Mouse (Mus musculus): ENCODE data around the gene Atp8a2.
"Not testable (repeated sequence)": the region's sequence is repeated elsewhere in the genome, so short reads cannot be mapped to it uniquely, and the experiment has no call there.

The Atp8a2 gene

GRCm38 (mm10) chr14:60001801-60002200 lies 195.2 kb downstream of the Atp8a2 start:
- DNase-seq, result no peak

DNA sequence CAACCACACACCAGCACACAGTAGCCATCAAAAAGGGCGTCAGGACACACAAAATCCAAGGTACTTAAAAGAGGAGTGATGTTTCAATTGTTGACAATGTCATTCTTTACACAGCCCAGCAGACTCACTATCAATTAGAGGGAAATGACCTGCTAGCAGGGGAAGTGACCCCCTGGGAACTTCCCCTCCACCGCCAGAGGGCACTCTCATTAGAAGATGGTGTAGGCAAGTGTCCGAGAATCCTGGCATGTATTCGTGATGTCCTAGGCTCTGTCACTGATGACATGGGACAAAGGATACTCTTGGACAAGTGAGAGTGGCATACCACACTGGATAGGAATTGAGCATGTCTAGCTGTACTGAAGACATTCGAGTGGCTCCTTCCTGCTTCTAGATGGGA lies 208.1 kb downstream of the Atp8a2 start:
- peak in 1 of 2 experiments; percentile 48 for DNase-seq

DNA sequence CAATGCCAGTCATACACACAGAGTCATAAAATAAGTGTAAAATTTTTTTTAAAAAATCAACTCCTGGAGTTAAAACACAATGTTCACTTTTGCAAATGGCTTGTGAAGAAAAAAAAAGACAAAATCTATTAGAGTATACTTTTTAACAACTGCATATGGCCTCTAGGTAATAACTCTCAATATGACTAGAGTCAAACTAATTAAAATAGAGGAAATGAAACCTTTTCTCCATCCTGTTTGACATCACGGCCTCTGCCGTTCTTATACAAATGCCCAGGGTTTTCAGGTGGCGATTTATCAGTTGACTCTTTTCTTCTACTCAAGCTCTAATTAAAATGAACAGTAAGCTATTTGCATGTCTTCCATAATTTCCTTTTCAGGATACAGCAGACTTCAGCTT lies 209.0 kb downstream of the Atp8a2 start:
- no peak for DNase-seq

GRCm38 (mm10) chr14:59978007-59978406 lies 219.0 kb downstream of the Atp8a2 start:
- no peak for DNase-seq

- no peak for DNase-seq
Observed at GRCm38 (mm10) chr14:59971221-59971730, 225.7 kb downstream of the Atp8a2 start.

GRCm38 (mm10) chr14:59969485-59970134 lies 227.4 kb downstream of the Atp8a2 start:
- DNase-seq, result peak; percentile 5 to 19

GRCm38 (mm10) chr14:59967847-59968550 lies 229.0 kb downstream of the Atp8a2 start:
- no peak for DNase-seq

DNA sequence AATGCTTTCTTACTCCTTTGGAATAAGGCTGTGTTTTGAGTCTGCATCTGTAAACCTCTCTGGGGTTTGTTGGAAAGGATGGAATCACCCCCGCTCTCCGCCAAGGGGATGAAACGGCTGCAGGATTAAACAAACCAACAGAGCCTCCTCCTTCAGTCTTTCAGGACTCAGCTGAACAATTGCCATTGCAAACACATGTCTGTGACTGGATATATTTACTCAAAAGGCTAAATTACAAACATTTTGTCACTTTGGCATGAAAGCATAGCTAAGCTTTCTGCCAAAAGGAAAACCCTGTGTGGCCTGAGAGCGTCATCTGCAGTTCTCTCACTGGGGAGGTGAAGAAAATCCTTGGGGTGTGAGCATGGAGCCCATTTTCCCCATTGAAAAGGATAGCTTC lies 230.0 kb downstream of the Atp8a2 start:
- DNase-seq, result no peak

DNA sequence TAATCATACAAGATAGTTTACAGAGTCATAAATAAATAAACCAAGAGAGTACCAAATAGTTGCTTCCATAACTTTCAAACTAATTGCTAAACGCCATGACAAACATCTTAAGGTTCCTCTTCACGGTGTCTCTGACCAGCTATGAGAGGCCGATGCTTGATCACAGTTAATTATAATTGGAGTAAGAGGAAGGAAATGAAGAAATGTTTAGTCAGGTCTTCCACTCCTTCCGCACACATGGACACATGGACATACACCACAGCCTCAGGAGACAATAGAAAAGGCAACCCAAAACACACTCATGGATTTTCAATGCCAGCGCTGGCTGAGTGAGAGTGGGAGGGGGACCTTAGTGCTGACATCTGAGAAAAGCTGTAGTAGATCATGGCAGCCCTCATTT lies 232.4 kb downstream of the Atp8a2 start:
- no peak for DNase-seq

DNA sequence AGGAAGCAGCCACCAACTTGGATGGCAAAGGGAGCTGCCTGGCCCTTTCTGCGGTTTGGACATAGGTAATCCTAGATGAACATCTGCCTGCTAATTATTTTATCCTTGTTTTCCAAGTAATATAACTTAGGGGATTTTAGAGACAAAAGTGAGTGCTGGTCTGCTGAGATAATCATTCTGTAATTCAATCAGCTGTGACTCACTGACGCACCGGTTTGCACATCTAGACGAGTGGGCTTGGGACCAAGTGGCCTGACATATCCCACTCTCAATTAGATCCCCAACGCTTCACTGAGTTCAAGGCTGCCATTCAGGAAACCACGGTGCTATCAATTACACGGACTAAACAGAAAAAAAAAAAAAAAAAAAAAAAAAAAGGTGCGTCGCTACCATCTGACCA lies 236.0 kb downstream of the Atp8a2 start:
- no peak for DNase-seq

DNA sequence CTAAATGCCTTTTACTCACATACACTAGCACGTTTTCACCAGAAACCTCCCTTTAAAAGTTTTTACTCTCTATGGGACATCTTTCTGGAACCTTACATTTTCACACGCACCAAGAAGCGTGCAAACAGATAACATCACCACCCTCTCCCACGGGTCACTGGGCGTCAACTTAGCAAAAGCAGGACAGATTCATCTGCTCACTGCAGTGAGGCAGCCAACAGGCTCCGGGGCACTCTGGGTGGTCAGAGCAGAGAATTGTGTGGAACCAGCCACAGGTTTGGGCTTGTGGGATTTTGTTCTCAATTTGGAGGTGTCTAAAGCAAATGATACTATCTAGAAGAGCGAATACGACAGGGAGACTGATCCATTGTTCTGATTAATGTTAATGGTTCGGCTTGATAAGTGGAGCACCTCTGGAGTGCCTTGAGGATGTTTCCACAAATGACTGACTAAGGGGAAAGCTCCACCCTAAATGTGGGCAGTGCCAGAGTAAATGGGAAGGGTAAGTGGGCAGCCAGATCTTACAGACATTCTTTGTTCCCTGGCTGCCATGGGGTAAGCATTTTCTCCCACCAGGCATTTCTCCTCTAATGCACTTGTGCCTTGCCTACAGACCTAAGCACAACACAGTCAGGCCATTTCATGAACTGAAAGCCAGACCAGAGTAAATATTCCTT lies 236.6 kb downstream of the Atp8a2 start:
- no peak for DNase-seq

DNA sequence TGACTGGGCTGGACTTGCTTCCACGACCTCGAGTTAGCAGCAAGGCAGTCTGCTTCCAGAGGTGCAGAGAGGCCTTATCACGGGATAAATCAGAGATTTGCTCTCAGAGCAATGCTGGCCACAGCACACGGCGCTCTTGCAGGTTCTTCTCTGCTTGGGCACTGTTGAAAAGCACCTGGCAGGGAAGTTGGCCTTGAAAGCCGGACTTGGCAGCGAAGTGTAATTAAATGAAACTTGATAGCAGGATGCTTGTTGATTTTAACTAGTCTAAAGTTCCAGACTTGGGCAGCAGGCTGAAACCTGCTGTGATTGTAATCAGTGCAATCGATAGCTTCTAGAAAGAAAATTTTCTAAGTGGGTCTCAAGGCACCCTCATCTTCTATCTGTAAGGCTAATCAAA lies 237.3 kb downstream of the Atp8a2 start:
- DNase-seq, result peak; percentile 20 to 35

DNA sequence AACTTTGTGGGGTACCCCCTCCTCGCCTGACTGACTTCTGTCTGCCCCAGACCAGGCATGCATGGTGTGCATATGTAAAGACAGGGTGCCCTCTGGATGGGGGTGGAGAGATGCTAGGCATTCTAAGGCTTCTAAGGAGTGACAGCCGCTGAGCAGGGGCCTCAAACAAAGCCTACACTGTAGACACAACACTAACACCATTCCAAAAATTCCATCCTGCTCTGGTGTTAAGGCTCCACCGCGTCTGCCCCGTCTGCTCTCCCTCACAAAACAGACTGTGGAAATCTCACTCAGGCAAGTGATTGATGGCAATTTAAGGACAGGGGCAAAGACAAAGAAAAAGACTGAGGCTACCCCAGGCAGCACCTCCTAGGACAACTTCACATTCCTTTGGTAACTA lies 247.0 kb downstream of the Atp8a2 start:
- DNase-seq, result no peak

DNA sequence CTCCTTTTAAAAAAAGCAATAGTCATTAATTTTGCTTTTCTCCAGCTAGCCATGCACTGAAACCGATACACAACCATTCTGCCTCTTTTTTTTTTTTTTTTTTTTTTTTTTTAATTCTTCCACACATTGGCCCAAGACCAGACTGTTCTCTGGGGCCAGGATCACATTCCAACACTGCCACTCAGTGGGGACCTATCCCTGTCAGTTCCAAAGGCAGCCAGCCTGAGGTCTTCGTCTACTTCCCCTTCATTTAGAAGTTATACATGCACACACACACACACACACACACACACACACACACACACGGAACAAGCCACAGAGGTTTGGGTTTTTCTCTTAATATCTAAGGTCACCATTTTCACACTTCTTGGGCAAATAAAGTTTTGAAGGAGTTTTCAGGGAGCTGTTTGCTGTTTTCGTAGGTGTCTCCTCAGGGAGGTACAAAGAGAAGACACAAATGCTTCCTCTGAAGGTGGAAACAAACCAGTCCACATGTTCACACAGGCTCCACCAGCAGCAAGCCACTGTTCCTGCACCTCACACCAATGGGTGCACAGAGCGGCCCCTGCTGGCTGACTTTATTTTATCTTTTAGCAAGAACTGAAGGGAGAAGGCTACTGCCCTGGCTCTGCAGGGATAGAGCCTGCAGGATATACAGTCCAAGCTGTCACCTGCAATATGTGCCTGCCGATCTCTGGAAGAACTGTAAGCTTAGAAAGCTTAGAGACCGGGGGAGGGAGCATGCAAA lies 253.9 kb downstream of the Atp8a2 start:
- peak; percentile 83 to 93 for DNase-seq

DNA sequence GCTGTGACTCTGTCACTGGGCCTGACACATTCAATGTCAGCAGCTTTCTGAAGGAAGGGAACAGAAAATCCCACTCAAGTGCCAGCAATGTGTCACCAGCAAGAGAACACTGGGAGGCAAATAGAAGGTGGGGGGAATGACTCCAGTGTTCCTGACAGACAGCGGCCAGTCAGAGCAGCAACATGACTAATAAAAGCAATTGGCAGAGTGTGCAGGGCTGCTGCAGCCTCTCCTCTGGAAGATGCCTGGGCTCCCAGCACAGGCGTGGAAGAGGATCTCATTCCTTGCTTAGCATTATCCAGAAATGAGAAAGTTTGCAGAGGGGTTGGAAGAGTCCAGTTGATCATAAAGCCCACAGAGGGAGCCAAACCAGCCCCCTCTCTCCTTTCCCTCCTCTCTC lies 254.8 kb downstream of the Atp8a2 start:
- no peak for DNase-seq

GRCm38 (mm10) chr14:59932355-59932754 lies 264.6 kb downstream of the Atp8a2 start:
- no peak for DNase-seq

- DNase-seq, result no peak
Observed at GRCm38 (mm10) chr14:59931412-59932058, 265.4 kb downstream of the Atp8a2 start.

- not testable (repeated sequence) for DNase-seq
Observed at GRCm38 (mm10) chr14:59929190-59929589, 267.8 kb downstream of the Atp8a2 start.

DNA sequence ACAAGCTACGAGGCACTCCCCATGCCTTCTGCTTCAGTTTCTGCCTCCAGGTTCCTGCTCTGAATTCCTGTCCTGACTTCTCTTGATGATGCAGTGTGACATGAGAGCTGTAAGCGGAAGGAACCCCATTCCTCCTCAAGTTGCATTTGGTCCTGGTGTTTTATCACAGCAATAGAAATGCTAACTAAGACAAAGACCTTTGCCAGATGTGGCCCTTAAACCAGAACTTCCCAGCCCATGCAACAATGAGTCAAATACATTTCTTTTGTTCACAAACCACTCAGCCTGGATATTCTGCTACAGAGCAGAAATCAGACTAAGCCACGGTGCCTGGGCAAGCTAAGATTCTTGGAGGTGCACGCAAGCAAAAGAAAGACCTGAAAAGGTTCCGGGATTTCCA lies 268.2 kb downstream of the Atp8a2 start:
- no peak for DNase-seq

DNA sequence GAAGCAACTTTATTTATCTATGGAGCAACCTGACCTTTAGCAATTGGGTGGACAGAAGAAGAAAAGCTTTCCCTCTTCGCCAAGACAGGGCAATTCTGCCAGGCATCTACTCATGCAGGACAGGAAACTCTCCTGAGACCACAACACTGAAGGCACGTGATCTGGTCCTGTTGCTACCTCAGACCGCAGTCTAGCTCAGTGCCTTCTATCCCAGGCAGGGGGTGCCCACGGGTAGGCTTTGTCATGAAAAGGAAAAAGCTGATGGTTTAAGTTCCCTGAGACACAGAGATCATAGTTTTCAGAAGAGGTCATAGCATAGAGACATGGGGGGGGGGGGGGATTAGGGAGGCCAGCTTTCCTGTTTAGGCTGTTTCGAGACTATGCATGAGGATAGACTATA lies 269.2 kb downstream of the Atp8a2 start:
- DNase-seq, result no peak

DNA sequence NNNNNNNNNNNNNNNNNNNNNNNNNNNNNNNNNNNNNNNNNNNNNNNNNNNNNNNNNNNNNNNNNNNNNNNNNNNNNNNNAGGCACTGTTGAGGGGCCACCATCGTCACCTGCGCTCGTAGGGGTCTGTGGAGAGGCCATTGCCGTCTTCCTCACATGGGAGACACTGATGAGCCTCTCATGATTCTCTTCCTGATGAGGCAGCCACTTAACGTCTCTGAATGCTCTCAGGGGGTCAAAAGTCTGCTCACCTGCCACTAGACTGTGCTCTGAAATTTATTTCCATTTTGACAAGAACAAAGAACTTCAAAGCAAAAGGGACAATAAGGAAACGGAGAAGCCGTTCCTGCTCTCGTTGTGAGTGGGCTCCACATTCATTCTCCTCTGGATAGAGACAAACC lies 277.1 kb downstream of the Atp8a2 start:
- DNase-seq, result no peak

DNA sequence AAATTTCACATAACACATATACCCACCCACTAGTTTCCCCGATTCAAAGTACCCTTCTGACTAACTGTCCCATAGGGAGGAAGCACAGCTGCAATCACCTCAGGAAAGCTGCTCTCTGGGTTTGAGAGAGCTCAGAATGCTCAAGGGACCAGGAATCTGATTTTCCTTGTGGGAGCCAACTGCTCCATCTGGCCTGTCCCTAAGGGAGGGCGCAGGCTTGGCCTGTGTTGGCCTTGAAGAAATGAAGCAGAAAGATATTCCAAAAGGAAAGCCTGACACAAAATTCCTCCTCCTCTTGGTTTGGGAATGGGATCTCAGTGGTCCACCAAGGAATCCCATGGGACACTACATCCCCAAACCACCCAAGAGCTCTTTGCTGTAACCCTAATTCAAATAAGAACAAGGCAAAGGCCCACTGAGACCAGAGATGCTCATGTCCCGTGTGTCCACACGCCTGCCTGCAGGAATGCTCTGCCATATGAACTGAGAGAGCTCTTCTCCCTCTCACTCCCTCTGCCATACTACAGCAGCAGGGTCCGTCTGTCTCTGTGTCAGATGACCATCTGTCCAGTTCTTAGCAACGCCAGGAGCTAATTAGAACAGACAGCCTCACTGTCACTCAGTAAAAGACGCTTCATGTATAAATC lies 293.4 kb downstream of the Atp8a2 start:
- DNase-seq, result no peak

Measured in kidney, postnatal 36 days (tissue).